Mouse (Mus musculus) fat pad, adult 2 months (tissue): ENCODE measurements around the gene Frat1.
"Not testable (repeated sequence)": the region's sequence is repeated elsewhere in the genome, so short reads cannot be mapped to it uniquely, and the experiment has no call there.

Experiments
- DNase-seq: peaks from one replicate; pipeline ENCODE4 v3.0.0-alpha.2; 2011; ENCODE audit warnings: low read depth, low spot score; ENCODE audit errors: extremely low read depth

Gene Frat1

DNA sequence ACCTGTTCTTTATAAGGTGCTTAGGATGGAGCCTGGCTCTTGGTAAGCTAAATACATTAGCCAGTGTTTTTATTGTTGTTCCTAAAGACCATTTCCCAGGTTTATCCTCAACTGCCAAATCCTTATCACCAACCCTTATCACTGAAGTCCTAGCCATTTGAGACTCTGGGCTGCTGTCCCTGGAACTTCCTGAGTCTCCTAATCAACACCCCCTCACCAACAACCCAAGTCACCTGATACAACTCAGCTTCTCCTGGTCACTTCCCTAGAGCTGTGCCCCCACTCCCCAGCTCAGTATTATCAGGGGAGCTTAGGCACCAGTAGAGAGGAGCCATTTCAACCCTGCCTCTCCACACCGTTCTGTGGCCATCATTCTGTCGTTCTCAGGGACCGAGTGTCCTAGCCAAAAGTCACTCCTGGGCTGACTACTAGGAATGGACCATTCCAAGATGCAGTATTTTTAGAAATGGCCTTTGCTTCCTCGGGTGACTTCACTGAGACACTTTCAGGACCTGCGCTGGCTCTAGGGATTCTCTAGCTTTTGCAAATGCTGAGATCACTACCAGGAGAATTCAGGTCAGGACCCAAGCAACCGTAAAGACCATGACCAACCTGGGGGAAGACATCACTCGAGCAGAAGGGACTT, 11.5 kb downstream of the Frat1 start:
- no peak for DNase-seq

- no peak for DNase-seq
These were observed 12.4 kb downstream of the Frat1 start for GRCm38 (mm10) chr19:41842196-41842595.

DNA sequence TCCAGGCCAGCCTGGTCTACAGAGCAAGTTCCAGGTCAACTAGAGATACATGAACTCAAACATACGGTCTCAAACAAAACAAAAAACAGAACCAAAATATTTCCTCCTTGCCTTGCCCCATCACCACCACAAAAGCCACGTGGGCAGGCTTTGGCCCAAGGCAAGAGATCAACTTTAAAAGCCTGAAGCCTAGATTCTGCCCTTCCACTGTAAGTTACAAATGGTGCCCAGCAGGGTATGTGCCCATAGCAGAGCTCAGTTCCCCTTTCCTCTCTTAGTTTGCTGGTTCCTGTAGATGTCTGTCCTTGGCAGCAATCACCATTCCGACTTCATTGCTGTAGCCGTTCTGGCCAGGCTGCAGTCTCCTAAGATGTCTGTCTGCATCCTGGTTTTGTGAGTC, 12.9 kb downstream of the Frat1 start:
- DNase-seq = no peak

- no peak for DNase-seq
These were observed 14.6 kb downstream of the Frat1 start for GRCm38 (mm10) chr19:41844345-41844744.

- DNase-seq = no peak
These were observed 16.8 kb downstream of the Frat1 start for GRCm38 (mm10) chr19:41846366-41847090.

GRCm38 (mm10) chr19:41847091-41847581, 17.4 kb downstream of the Frat1 start:
- DNase-seq = no peak

DNA sequence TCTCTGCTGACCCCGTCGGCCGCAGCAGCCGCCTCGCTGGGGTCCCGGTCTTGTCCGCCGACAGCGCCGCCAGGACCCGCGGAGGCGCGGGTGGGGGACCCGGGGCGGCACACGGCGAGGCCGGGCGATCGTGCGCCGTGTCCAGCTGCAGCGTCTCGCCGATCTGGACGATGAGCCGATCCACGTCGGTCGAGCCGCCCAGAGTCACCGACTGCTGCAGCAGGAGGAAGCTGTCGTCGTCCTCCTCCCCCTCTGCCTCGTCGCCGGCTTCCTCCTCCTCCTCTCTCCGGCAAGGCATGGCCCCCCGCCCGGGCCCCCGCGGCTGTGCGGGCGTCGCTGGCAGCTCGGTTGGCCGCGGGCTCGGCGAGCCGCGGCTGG, 17.8 kb downstream of the Frat1 start:
- DNase-seq = not testable (repeated sequence)

DNA sequence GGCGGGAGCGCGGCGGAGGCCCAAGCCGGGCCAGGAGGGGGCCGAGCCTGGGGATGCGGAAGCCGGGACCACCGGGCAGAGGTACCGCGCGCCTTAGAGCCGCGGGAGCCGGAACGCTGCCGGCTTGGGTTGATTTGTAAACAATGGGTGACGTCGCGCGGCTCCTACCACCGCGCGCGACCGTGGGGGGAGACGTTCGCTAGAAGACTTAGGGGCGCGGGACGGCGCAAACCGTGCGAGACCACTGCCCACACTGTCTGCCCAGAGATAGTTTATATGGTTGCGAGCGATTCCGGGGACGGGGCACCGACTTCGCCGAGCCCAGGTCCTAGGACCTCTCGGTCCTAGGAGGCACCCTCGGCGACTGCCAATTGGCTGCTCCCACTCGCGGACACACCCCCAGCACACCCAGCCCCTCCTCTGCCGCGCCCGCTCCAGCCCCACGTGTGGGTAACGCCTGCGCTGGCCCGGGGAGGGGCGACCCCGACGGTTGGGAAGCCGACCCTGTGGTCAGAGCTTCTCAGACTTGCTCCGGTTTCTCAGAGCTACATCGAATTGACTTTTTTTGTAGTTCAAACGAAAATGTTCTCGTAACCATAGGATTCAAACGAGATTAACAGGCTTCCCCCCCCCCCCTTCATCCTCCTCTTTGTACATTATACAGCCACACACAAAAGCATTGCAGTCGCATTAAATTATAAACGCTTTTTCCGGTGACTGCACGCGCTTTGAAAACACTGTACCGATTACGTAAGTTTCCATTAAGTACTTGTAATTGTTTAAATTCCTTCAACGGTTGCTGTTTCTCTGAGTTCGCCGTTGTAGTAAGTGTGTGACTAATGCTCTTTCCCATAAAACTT, 18.5 kb downstream of the Frat1 start, which contains the start of gene Frat2:
Frat2 (minus strand) TSS at position 141 of the 860 bp plus-strand sequence.
- DNase-seq = no peak

- no peak for DNase-seq
These were observed 20.4 kb downstream of the Frat1 start for GRCm38 (mm10) chr19:41850021-41850718.

DNA sequence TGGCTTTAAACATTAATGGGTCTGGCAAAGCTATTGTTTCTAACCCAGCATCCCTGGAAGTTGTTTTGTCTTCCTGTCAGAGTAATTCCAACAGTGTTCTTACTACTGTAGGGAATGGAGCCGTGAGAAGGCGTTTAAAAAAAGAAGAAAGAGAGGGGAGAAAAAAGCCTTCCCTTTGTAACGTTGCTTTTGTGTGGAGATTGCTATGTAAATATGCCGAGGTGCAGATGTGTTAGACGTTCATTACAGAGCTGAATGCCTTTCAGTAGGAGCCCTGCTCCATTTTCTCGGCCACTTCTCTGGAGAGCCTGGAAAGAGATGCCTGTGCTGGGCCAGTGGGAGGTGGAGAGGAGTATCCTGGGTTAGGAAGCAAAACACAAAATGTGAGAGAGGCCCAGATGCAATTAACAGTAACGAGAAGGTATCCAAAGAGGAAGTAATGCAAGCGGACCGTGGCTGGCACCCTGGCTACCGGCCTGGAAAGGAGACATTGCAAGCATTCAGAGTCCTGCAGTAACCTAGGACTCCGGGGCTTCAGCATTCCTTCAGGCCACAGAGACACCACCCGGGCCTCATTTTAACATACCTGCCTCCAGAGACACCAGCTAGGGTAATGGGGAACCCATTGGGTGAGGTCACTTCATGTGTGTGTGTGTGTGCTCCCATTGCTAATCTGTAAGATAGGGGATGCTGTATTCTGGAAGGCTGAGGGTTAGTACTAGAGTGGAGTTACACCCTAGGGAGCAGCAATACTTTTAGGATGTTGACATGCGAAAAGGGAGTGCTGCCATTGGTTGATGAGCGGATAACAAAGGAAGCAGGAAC, 21.2 kb downstream of the Frat1 start:
- no peak for DNase-seq

DNA sequence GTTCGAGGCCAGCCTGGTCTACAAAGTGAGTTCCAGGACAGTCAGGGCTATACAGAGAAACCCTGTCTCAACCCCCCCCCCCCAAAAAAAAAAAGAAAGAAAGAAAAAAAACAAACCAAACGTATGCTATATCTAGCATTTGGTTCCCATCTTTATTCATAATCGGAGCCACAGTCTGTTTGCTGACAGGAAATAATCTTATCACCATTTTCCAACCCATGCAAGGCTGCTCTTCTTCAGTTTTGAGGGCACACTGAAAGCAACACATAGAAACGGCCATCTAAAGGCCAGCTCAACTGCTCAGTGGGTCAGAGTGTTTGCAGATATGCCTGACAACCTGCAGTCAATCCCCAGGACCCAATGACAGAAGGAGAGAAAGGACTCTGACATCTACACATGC, 22.7 kb downstream of the Frat1 start:
- DNase-seq = no peak

GRCm38 (mm10) chr19:41857086-41857762, 27.5 kb downstream of the Frat1 start:
- no peak for DNase-seq

DNA sequence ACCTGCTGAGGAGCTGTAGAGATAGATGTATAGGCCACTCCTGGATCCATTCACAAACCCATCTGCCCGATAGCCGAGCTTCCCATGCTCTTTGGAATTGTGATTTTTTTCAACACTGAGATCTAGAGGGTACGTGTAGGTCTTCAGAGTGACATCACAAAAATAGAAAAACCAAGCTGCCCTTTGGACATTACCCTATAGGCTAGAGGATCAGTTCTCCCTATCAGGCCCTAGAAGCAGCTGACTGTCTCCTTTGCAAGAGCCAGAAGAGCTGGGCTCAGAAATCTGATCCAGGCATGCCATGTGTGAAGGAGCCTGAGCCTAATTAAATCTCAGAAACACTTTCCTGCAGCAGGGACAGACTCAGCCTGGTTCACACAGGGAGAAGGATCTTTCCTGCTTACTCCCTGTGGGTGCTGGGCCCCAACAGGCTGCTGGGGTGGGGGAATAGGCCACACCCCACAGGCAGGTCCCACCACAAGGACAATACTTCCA, 28.1 kb downstream of the Frat1 start:
- no peak for DNase-seq

DNA sequence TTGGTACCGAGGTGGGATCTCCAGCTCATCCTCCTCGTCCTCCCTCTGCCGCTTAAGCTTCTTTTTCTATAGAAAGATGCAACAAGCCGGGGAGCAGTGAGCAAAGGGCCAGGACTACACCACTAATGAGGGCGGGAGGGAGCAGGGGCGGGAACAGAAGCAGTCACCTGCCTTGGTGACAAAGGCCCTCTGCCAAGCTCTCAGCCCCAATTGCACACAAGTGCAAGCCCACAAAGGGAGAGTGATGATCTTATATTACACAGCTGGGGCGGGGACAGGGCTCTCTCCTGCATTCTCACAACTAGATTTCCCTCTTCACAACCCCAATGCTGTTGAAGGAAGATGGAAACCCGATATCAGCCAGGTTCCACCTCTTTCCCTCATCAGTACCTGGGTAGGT, 36.9 kb downstream of the Frat1 start:
- DNase-seq = no peak

GRCm38 (mm10) chr19:41869296-41869695, 39.5 kb downstream of the Frat1 start:
- no peak for DNase-seq

GRCm38 (mm10) chr19:41869946-41870345, 40.2 kb downstream of the Frat1 start:
- DNase-seq = not testable (repeated sequence)

DNA sequence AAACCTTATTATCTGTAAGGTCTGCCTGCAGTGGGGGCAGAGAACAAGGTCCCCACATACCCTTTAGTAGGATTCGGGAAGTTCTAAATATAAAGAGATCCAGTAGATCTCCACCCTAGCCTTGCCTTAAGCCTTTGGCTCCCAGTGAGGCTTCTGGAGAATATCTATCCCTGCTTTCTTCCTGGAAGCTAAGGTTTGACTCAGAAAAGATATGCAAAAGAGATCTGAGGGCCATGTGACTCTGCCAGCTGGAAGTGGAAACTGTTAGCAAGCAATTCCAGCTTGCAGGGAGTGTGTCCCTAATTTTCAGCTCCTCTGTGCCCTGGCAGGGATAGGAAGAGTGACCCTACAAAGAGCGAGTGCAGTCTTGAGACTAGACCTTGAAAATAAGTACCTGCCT, 42.5 kb downstream of the Frat1 start:
- DNase-seq = no peak

DNA sequence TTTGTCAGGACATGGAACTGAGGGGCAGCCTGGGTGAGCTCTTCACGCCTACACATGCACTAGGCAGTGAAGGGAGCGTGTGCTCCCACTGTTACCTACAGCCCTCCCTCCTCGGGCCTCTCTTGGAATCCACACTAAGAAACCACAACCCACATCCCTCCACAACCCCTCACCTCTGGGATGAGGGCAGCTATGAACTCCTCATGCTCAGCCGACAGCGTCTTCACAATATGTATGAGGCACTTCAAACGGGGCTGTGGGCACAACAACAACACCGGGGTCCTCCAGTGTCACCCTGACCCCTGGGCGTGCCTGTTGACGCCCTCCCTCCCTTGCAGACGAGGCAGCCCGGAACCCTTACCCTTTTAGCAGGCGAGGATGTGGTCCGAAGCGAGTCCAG, 44.6 kb downstream of the Frat1 start:
- DNase-seq = no peak

GRCm38 (mm10) chr19:41881842-41882241, 52.1 kb downstream of the Frat1 start:
- no peak for DNase-seq
